14 mouse cellular contexts compared by ENCODE assay signal in genomic region chr8:107468811-107469302, GRCm38 (mm10). TPM values are rescaled to one million over a fixed set of nuclear protein-coding genes. Genes with fewer than 3 reads are reported as not detected.
DNase-seq lines count a peak whose midpoint lies in the region; ATAC-seq and TF ChIP-seq lines count a peak whose summit lies in the region.
"Had no signal": no experiment of that assay in that cellular context is flagged by ENCODE, and none has a peak within 500 bp of the region (broad histone marks: within the 10 kb centered on the region; RNA-seq: fewer than 3 reads in every experiment).

No protein-coding gene starts in this region.

- no peak for TF ChIP-seq POLR2A in limb, embryonic 14.5 days (IDR thresholded peaks at IDR 0.05; ENCODE audit: borderline replicate concordance, extremely low read depth, insufficient read depth, insufficient read length)

- no peaks in the 10 kb centered on the region for H3K27me3 ChIP-seq in hindbrain, embryonic 10.5 days (ENCODE audit: insufficient read depth, poor library complexity, severe bottlenecking)
- no peaks in the 10 kb centered on the region for H3K27me3 ChIP-seq in hindbrain, embryonic 16.5 days (replicated peaks; ENCODE audit: control insufficient read depth, insufficient read depth, low read length)
- no peaks in the 10 kb centered on the region for H3K27me3 ChIP-seq in embryonic facial prominence, embryonic 15.5 days
- H3K27me3 ChIP-seq in limb, embryonic 14.5 days (ENCODE audit: control insufficient read depth, insufficient read depth, low read length): no peaks in the 10 kb centered on the region
- H3K27me3 ChIP-seq: heart, embryonic 12.5 days had no signal

- H3K4me2 ChIP-seq in hindbrain, embryonic 16.5 days (ENCODE audit: low read length): no peak overlapping the region
- H3K4me2 ChIP-seq in embryonic facial prominence, embryonic 15.5 days (replicated peaks): no peak overlapping the region
- no peak overlapping the region for H3K4me2 ChIP-seq in limb, embryonic 14.5 days (replicated peaks; ENCODE audit: low read depth, low read length, severe bottlenecking)
- H3K4me2 ChIP-seq: heart, embryonic 12.5 days had no signal

- peak overlapping the region; percentile 72 for H3K27ac ChIP-seq in hindbrain, embryonic 10.5 days
- no peak overlapping the region for H3K27ac ChIP-seq in hindbrain, embryonic 16.5 days (ENCODE audit: low read depth, low read length)
- peak overlapping the region; percentile 82 for H3K27ac ChIP-seq in embryonic facial prominence, embryonic 15.5 days (replicated peaks)
- H3K27ac ChIP-seq in limb, embryonic 14.5 days (replicated peaks; ENCODE audit: low read depth, low read length): peak overlapping the region; percentile 92
- H3K27ac ChIP-seq: left cerebral cortex, adult 2 months had no signal

- H3K36me3 ChIP-seq in hindbrain, embryonic 10.5 days: peaks cover 77% of the 10 kb centered on the region
- peaks cover 4% of the 10 kb centered on the region; the same call in 1 of the 2 replicates for H3K36me3 ChIP-seq in hindbrain, embryonic 16.5 days (ENCODE audit: control insufficient read depth, insufficient read depth, low read length)
- peaks cover 5% of the 10 kb centered on the region; the same call in 1 of the 2 replicates for H3K36me3 ChIP-seq in embryonic facial prominence, embryonic 15.5 days
- H3K36me3 ChIP-seq in limb, embryonic 14.5 days (ENCODE audit: control insufficient read depth, insufficient read depth, low read length): peaks cover 6% of the 10 kb centered on the region; the same call in 1 of the 2 replicates

- peak; percentile 38 for DNase-seq in hindbrain, embryonic 10.5 days (ENCODE audit: low spot score)
- peak; percentile 39 for DNase-seq in embryo, embryonic 10 days (ENCODE audit: low spot score)
- DNase-seq in limb, embryonic 14.5 days (ENCODE audit: low spot score): peak; percentile 54
- no peak for DNase-seq in spleen, adult 18-20 months
- no peak for DNase-seq in spleen, postnatal 4 days (ENCODE audit: low spot score in 2 of 2)
- no peak for DNase-seq in gastrocnemius, postnatal 14 days
- DNase-seq: B cell, adult 2 months; cerebellum, adult 18-20 months; thymus, adult 18-20 months had no signal

- peaks cover 12% of the 10 kb centered on the region for H3K4me1 ChIP-seq in hindbrain, embryonic 10.5 days (replicated peaks)
- no peaks in the 10 kb centered on the region for H3K4me1 ChIP-seq in hindbrain, embryonic 16.5 days (ENCODE audit: control insufficient read depth, insufficient read depth, low read depth, low read length)
- H3K4me1 ChIP-seq in embryonic facial prominence, embryonic 15.5 days: peaks cover 26% of the 10 kb centered on the region
- H3K4me1 ChIP-seq in limb, embryonic 14.5 days (ENCODE audit: control insufficient read depth, insufficient read depth, low read length): peaks cover 38% of the 10 kb centered on the region

- H3K9ac ChIP-seq in hindbrain, embryonic 16.5 days (ENCODE audit: low read depth, low read length): no peak overlapping the region
- no peak overlapping the region for H3K9ac ChIP-seq in embryonic facial prominence, embryonic 15.5 days
- H3K9ac ChIP-seq in limb, embryonic 14.5 days (ENCODE audit: low read depth, low read length, severe bottlenecking): no peak overlapping the region
- H3K9ac ChIP-seq: heart, embryonic 12.5 days had no signal

- no peak overlapping the region for H3K4me3 ChIP-seq in hindbrain, embryonic 10.5 days
- no peak overlapping the region for H3K4me3 ChIP-seq in hindbrain, embryonic 16.5 days (ENCODE audit: low read length)
- no peak overlapping the region for H3K4me3 ChIP-seq in embryonic facial prominence, embryonic 15.5 days (replicated peaks)
- H3K4me3 ChIP-seq in limb, embryonic 14.5 days (replicated peaks; ENCODE audit: low read length): no peak overlapping the region
- H3K4me3 ChIP-seq: heart, embryonic 12.5 days; left cerebral cortex, adult 2 months had no signal

- no peak for ATAC-seq in hindbrain, embryonic 16.5 days
- ATAC-seq in embryonic facial prominence, embryonic 15.5 days (ENCODE audit: insufficient number of reproducible peaks, low FRiP score, low TSS enrichment, low read depth): peak; percentile 69
- ATAC-seq in limb, embryonic 14.5 days (ENCODE audit: low FRiP score, low read depth): peak; percentile 53; the same call in 1 of the 2 replicates

- 59% methylated on average over 8 of the region's 8 CpGs for WGBS in hindbrain, embryonic 10.5 days
- 63% methylated on average over 8 of the region's 8 CpGs for WGBS in hindbrain, embryonic 16.5 days
- 24% methylated on average over 8 of the region's 8 CpGs for WGBS in embryonic facial prominence, embryonic 15.5 days
- 27% methylated on average over 8 of the region's 8 CpGs for WGBS in limb, embryonic 14.5 days

- intact Hi-C loops in gastrocnemius, postnatal 14 days (cut with DNase I; ENCODE audit: low total_unique reads): no loop called here

- H3K9me3 ChIP-seq in hindbrain, embryonic 10.5 days: no peaks in the 10 kb centered on the region
- H3K9me3 ChIP-seq in hindbrain, embryonic 16.5 days (ENCODE audit: control insufficient read depth, low read length): no peaks in the 10 kb centered on the region
- no peaks in the 10 kb centered on the region for H3K9me3 ChIP-seq in embryonic facial prominence, embryonic 15.5 days (replicated peaks)
- no peaks in the 10 kb centered on the region for H3K9me3 ChIP-seq in limb, embryonic 14.5 days (ENCODE audit: control insufficient read depth, low read length)
- H3K9me3 ChIP-seq: G1E; heart, embryonic 12.5 days had no signal

RNA-seq across cellular contexts. Expression of gene Wwp2, which starts 32.7 kb away (rescaled TPM):
- polyA plus RNA-seq in hindbrain, embryonic 10.5 days (2016; fragmentation: Nextera tagmentation; extraction: Ambion mirVana): 61.7 and 64.6 TPM in 2 replicates
- polyA plus RNA-seq in hindbrain, embryonic 16.5 days (2015; fragmentation: Nextera tagmentation; extraction: Ambion mirVana): 32.6 and 39.5 TPM in 2 replicates
- polyA plus RNA-seq in embryonic facial prominence, embryonic 15.5 days (2015; fragmentation: Nextera tagmentation; extraction: Ambion mirVana): 65.0 and 84.3 TPM in 2 replicates
- polyA plus RNA-seq in limb, embryonic 14.5 days (2012; rRNA removed): 315 and 409 TPM in 2 replicates
- polyA plus RNA-seq in limb, embryonic 14.5 days (2014; fragmentation: Nextera tagmentation; extraction: Ambion mirVana): 153 and 200 TPM in 2 replicates
- total RNA-seq in gastrocnemius, postnatal 14 days (2021): 10 to 100 TPM; 13.1 to 13.9 TPM

RNA-seq across cellular contexts. Expression of gene Nob1, which starts 44.0 kb away (rescaled TPM):
- 91.8 and 92.7 TPM in 2 replicates for polyA plus RNA-seq in hindbrain, embryonic 10.5 days (2016; fragmentation: Nextera tagmentation; extraction: Ambion mirVana)
- 64.2 and 65.2 TPM in 2 replicates for polyA plus RNA-seq in hindbrain, embryonic 16.5 days (2015; fragmentation: Nextera tagmentation; extraction: Ambion mirVana)
- polyA plus RNA-seq in embryonic facial prominence, embryonic 15.5 days (2015; fragmentation: Nextera tagmentation; extraction: Ambion mirVana): 79.1 and 84.7 TPM in 2 replicates
- 92.5 and 99.8 TPM in 2 replicates for polyA plus RNA-seq in limb, embryonic 14.5 days (2012; rRNA removed)
- 51.8 and 57.2 TPM in 2 replicates for polyA plus RNA-seq in limb, embryonic 14.5 days (2014; fragmentation: Nextera tagmentation; extraction: Ambion mirVana)
- total RNA-seq in gastrocnemius, postnatal 14 days (2021): 10 to 100 TPM; 17.4 to 18.6 TPM

Comparison
In these comparisons a context has a peak if more than half of its experiments do, and no peak if none do; other contexts are left out.
1. DNase-seq: peak in hindbrain, embryonic 10.5 days (single experiment), embryo, embryonic 10 days (single experiment) and limb, embryonic 14.5 days (single experiment); none in spleen, adult 18-20 months (0 of 2), spleen, postnatal 4 days (0 of 2) and gastrocnemius, postnatal 14 days (single experiment).